In the genomic region with DNA sequence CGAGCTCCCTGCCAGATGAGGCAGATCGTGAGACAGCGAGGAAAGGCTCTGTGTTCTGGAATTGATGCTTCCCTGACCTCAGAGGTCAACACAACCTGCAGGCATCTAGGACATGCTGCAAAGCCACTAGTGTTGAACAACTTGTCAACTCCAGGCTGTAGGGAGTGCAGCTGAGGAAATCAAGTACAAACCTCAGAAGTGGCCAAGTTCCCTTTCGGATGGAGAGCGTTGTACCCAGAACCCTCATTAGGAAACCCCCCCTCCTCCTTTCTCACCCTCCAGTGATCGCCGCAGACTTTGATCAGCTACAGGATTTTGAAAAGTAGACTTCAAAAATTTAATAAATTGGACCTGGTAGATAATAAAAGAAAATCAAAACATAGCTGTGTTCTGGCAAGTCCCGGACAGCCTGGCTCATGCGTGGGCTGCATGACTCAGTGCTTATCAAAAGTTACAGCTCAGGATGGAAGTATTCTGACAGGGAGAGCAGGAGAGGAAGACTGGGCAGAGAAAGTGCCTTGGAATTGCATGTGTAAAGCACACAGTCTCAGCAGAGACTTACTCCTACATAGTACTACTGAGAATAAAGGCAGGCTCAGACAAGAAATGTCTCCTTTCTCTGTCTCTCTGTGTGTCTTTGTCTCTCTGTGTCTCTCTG, we compare ENCODE assay signal across 14 mouse cellular contexts.
A peak's percentile ranks its signal among the peaks of the same experiment; 100 is the strongest.
DNase-seq lines count a peak whose midpoint lies in the region; ATAC-seq and TF ChIP-seq lines count a peak whose summit lies in the region.
"Had no signal": no experiment of that assay in that cellular context is flagged by ENCODE, and none has a peak within 500 bp of the region (broad histone marks: within the 10 kb centered on the region; RNA-seq: fewer than 3 reads in every experiment).

No protein-coding gene starts in this region.

- ATAC-seq in hindbrain, postnatal 0 days, result no peak
- no peak for ATAC-seq in hindbrain, embryonic 12.5 days (ENCODE audit: low FRiP score)

- no peaks in the 10 kb centered on the region for H3K9me3 ChIP-seq in hindbrain, postnatal 0 days (ENCODE audit: low read length)
- no peaks in the 10 kb centered on the region for H3K9me3 ChIP-seq in hindbrain, embryonic 12.5 days (replicated peaks)
- H3K9me3 ChIP-seq: limb, embryonic 15.5 days; neural tube, embryonic 13.5 days had no signal

- intact Hi-C loops in heart, postnatal 14 days (cut with DNase I), result no loop called here

- H3K4me3 ChIP-seq in hindbrain, postnatal 0 days (ENCODE audit: low read length), result no peak overlapping the region
- no peak overlapping the region for H3K4me3 ChIP-seq in hindbrain, embryonic 12.5 days
- H3K4me3 ChIP-seq: erythroblast, embryonic 14.5 days; limb, embryonic 15.5 days; neural tube, embryonic 13.5 days had no signal

- no peak overlapping the region for H3K9ac ChIP-seq in hindbrain, postnatal 0 days (replicated peaks; ENCODE audit: low read length)
- no peak overlapping the region for H3K9ac ChIP-seq in hindbrain, embryonic 12.5 days
- H3K9ac ChIP-seq: limb, embryonic 15.5 days; neural tube, embryonic 13.5 days had no signal

- H3K27ac ChIP-seq in hindbrain, postnatal 0 days, result no peak overlapping the region
- no peak overlapping the region for H3K27ac ChIP-seq in hindbrain, embryonic 12.5 days
- H3K27ac ChIP-seq: limb, embryonic 15.5 days; neural tube, embryonic 13.5 days had no signal

- H3K27me3 ChIP-seq in hindbrain, postnatal 0 days (ENCODE audit: insufficient read depth, low read length), result no peaks in the 10 kb centered on the region
- no peaks in the 10 kb centered on the region for H3K27me3 ChIP-seq in hindbrain, embryonic 12.5 days
- H3K27me3 ChIP-seq: CH12.LX; limb, embryonic 15.5 days; neural tube, embryonic 13.5 days had no signal

- H3K4me1 ChIP-seq in hindbrain, postnatal 0 days (ENCODE audit: insufficient read depth, low read length), result no peaks in the 10 kb centered on the region; the same call in 1 of the 2 replicates
- H3K4me1 ChIP-seq in hindbrain, embryonic 12.5 days, result 0 out of 2 replicates have a peak, but pooled peaks cover 3% of the 10 kb centered on the region
- H3K4me1 ChIP-seq: limb, embryonic 15.5 days had no signal

- no peak overlapping the region for H3K4me2 ChIP-seq in hindbrain, postnatal 0 days (ENCODE audit: low read depth, low read length)
- no peak overlapping the region for H3K4me2 ChIP-seq in hindbrain, embryonic 12.5 days (replicated peaks)
- H3K4me2 ChIP-seq: limb, embryonic 15.5 days; neural tube, embryonic 13.5 days had no signal

- TF ChIP-seq CTCF in hindbrain, postnatal 0 days (IDR thresholded peaks at IDR 0.05; ENCODE audit: low read depth), result no peak

- WGBS in hindbrain, postnatal 0 days, result 78% methylated on average over 9 of the region's 9 CpGs
- WGBS in hindbrain, embryonic 12.5 days, result 82% methylated on average over 9 of the region's 9 CpGs

- peak; percentile 49 to 72 for DNase-seq in layer of hippocampus, adult 18-20 months (ENCODE audit: low spot score in 2 of 2)
- no peak for DNase-seq in layer of hippocampus, postnatal 10 days (ENCODE audit: low spot score in 2 of 2)
- peak; percentile 7 for DNase-seq in 3134 (ENCODE audit: extremely low read depth, insufficient read length, low spot score)
- peak; percentile 30 to 44 for DNase-seq in adrenal gland, postnatal 36 days
- peak; percentile 17 to 28 for DNase-seq in heart, postnatal 14 days
- no peak for DNase-seq in hindbrain, postnatal 0 days (ENCODE audit: low spot score)
- no peak for DNase-seq in thymus, postnatal 10 days (ENCODE audit: low spot score in 2 of 2)
- DNase-seq: cerebellum, postnatal 25 days; kidney, postnatal 25 days had no signal

- H3K36me3 ChIP-seq in hindbrain, postnatal 0 days (ENCODE audit: insufficient read depth, low read length), result no peaks in the 10 kb centered on the region
- no peaks in the 10 kb centered on the region for H3K36me3 ChIP-seq in hindbrain, embryonic 12.5 days
- H3K36me3 ChIP-seq: limb, embryonic 15.5 days; neural tube, embryonic 13.5 days had no signal

Comparison
In these comparisons a context has a peak if more than half of its experiments do, and no peak if none do; other contexts are left out.
1. DNase-seq: peak in layer of hippocampus, adult 18-20 months (2 of 2), 3134 (single experiment), adrenal gland, postnatal 36 days (2 of 2) and heart, postnatal 14 days (2 of 2); none in layer of hippocampus, postnatal 10 days (0 of 2), hindbrain, postnatal 0 days (single experiment) and thymus, postnatal 10 days (0 of 2).